Mouse (Mus musculus): ENCODE results near the gene Sele.

DNA sequence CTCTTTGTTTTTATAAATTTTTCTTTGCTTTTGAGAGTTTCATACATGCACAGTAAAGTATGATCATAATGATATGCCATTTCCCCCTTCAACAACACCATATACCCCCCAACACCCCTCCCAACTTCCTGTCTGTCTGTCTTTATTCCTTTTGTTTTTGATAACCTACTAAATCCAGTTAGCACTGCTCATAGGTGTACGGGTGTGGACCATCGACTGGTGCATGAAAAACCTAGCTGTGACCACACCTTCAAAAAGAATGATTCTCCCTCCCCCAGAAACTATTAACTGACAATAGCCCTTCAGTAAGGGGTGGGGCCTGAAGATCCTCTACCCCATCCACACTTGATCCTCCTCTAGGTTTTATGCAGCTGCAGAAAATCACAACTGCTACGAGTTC, 15.7 kb downstream of the Sele start:
- no peak for TF ChIP-seq CTCF (IDR thresholded peaks at IDR 0.05; ENCODE audit: insufficient read depth, low read depth, low read length)
- no peak for TF ChIP-seq POLR2A (IDR thresholded peaks at IDR 0.05; ENCODE audit: insufficient read depth, low read depth, low read length)
